Mouse (Mus musculus): ENCODE data around the gene Olfr937. TPM values are rescaled to one million over a fixed set of nuclear protein-coding genes. Genes with fewer than 3 reads are reported as not detected.

Olfr937 gene
- not detected in 2 replicates for polyA plus RNA-seq (2015; fragmentation: Nextera tagmentation; extraction: Ambion mirVana)

DNA sequence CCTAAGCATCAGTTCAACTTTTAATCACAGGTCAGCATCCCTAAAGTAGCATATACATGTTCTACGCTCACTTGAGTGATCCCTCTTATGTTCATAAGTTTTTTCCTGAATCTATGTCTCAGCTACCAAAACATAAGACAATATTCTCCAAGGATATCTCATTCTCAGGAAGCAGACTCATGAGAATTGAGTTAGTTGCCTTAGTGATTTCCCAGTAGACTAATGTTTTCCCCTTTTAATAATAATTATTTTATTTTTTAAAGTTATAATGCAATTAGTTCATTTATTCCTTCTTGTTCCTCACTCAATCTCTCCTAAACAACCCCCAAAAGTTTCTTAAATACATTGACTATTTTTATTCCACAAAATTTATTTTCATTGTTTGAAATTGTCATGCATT is at the start of gene Olfr937:
TSS of gene Olfr937 (minus strand) at position 101 of the 400 bp plus-strand sequence.
- no peaks in the 10 kb centered on the region for H3K4me1 ChIP-seq (replicated peaks)
- no peak within 1 kb of the TSS for H3K9ac ChIP-seq
- no peak within 1 kb of the TSS for H3K27ac ChIP-seq
- H3K4me3 ChIP-seq (replicated peaks): no peak within 1 kb of the TSS
- WGBS: 81% methylated on average over 1 of the region's 1 CpGs
- ATAC-seq: no peak
- no peaks in the 10 kb centered on the region for H3K36me3 ChIP-seq
- H3K4me2 ChIP-seq (replicated peaks): no peak within 1 kb of the TSS
- H3K9me3 ChIP-seq: no peaks in the 10 kb centered on the region
- no peaks in the 10 kb centered on the region for H3K27me3 ChIP-seq (replicated peaks)

DNA sequence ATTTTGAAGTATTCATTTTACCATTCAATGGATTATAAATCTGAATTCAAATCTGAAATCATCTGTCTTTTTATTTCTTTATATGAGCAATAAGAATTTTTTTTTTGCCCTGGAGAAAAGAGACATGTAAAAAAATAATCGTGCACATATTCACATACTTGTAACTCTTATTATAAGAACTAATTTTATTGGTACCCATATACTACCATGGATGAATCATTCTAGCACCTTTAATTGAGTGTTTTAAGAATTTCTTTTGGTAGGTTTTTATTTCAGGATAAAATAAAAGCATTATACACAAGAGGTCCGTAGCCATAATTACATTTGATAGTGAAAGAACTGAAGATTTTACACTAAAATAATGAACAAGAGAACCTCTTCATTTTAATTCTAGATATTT is 14.0 kb upstream of the Olfr937 start, which contains the start of gene Olfr938:
TSS of gene Olfr938 (minus strand) at position 101 of the 400 bp plus-strand sequence.
- no peaks in the 10 kb centered on the region for H3K36me3 ChIP-seq
- no peak within 1 kb of the TSS for H3K27ac ChIP-seq
- H3K27me3 ChIP-seq (replicated peaks): no peaks in the 10 kb centered on the region
- no peaks in the 10 kb centered on the region for H3K9me3 ChIP-seq
- ATAC-seq: no peak
- no peak within 1 kb of the TSS for H3K4me3 ChIP-seq (replicated peaks)
- no peak within 1 kb of the TSS for H3K9ac ChIP-seq
- 90% methylated on average over 2 of the region's 2 CpGs for WGBS
- no peaks in the 10 kb centered on the region for H3K4me1 ChIP-seq (replicated peaks)
- no peak within 1 kb of the TSS for H3K4me2 ChIP-seq (replicated peaks)

DNA sequence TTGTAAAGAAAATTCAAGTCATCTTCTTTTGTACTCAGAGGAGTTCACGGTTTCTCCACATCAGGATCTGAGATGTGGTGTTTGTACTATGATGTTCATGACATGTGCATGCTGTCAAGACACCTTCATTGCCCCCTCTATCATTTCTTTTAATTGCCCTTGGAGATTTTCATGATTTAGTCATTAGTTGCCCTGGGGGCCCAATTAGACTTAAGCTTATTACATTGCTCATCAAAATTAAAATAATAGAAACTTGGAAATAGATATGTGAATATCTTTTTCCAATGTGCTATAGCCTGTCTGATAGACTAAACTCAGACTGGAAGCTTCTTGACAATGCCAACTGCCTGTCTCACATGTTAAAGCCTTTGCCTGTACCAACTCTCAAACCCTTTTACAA is 41.5 kb downstream of the Olfr937 start, which contains the start of gene Olfr146:
TSS of gene Olfr146 (minus strand) at position 101 of the 400 bp plus-strand sequence.
- no peaks in the 10 kb centered on the region for H3K4me1 ChIP-seq (replicated peaks)
- no peaks in the 10 kb centered on the region for H3K9me3 ChIP-seq
- H3K4me2 ChIP-seq (replicated peaks): no peak within 1 kb of the TSS
- no peak for ATAC-seq
- no peak within 1 kb of the TSS for H3K27ac ChIP-seq
- WGBS: 79% methylated on average over 1 of the region's 1 CpGs
- no peaks in the 10 kb centered on the region for H3K36me3 ChIP-seq
- H3K9ac ChIP-seq: no peak within 1 kb of the TSS
- H3K4me3 ChIP-seq (replicated peaks): no peak within 1 kb of the TSS
- no peaks in the 10 kb centered on the region for H3K27me3 ChIP-seq (replicated peaks)

Other genes starting within 250 kb of the Olfr937 start
- not detected in 2 replicates for gene Olfr923, start 238.4 kb downstream of the Olfr937 start, polyA plus RNA-seq (2015; fragmentation: Nextera tagmentation; extraction: Ambion mirVana)
- not detected in 2 replicates for gene Olfr924, start 220.5 kb downstream of the Olfr937 start, polyA plus RNA-seq (2015; fragmentation: Nextera tagmentation; extraction: Ambion mirVana)
- gene Olfr26, start 209.9 kb downstream of the Olfr937 start, polyA plus RNA-seq (2015; fragmentation: Nextera tagmentation; extraction: Ambion mirVana): not detected in 2 replicates
- gene Olfr926, start 187.8 kb downstream of the Olfr937 start, polyA plus RNA-seq (2015; fragmentation: Nextera tagmentation; extraction: Ambion mirVana): not detected in 2 replicates
- gene Olfr930, start 135.1 kb downstream of the Olfr937 start, polyA plus RNA-seq (2015; fragmentation: Nextera tagmentation; extraction: Ambion mirVana): not detected in 2 replicates
- gene Olfr933, start 92.6 kb downstream of the Olfr937 start, polyA plus RNA-seq (2015; fragmentation: Nextera tagmentation; extraction: Ambion mirVana): not detected in 2 replicates
- not detected in 2 replicates for gene Olfr934, start 76.6 kb downstream of the Olfr937 start, polyA plus RNA-seq (2015; fragmentation: Nextera tagmentation; extraction: Ambion mirVana)
- not detected in 2 replicates for gene Olfr935, start 65.3 kb downstream of the Olfr937 start, polyA plus RNA-seq (2015; fragmentation: Nextera tagmentation; extraction: Ambion mirVana)
- gene Olfr146, start 41.6 kb downstream of the Olfr937 start, polyA plus RNA-seq (2015; fragmentation: Nextera tagmentation; extraction: Ambion mirVana): not detected in 2 replicates
- not detected in 2 replicates for gene Olfr938, start 13.9 kb upstream of the Olfr937 start, polyA plus RNA-seq (2015; fragmentation: Nextera tagmentation; extraction: Ambion mirVana)
- not detected in 2 replicates for gene Olfr27, start 63.2 kb upstream of the Olfr937 start, polyA plus RNA-seq (2015; fragmentation: Nextera tagmentation; extraction: Ambion mirVana)
- not detected in 2 replicates for gene Olfr943, start 101.4 kb upstream of the Olfr937 start, polyA plus RNA-seq (2015; fragmentation: Nextera tagmentation; extraction: Ambion mirVana)
- gene Olfr944, start 137.0 kb upstream of the Olfr937 start, polyA plus RNA-seq (2015; fragmentation: Nextera tagmentation; extraction: Ambion mirVana): not detected in 2 replicates
- not detected in 2 replicates for gene Olfr1537, start 185.0 kb upstream of the Olfr937 start, polyA plus RNA-seq (2015; fragmentation: Nextera tagmentation; extraction: Ambion mirVana)
- not detected in 2 replicates for gene Olfr945, start 211.9 kb upstream of the Olfr937 start, polyA plus RNA-seq (2015; fragmentation: Nextera tagmentation; extraction: Ambion mirVana)

Measured in intestine, embryonic 15.5 days (tissue).